Mouse (Mus musculus): ENCODE measurements at regions not wholly inside any gene's neighbourhood (a gene's known extent, or its start where the extent isn't known, plus 50 kb on each side); places are given as distances from the start of the nearest gene placed in this dataset.

DNA sequence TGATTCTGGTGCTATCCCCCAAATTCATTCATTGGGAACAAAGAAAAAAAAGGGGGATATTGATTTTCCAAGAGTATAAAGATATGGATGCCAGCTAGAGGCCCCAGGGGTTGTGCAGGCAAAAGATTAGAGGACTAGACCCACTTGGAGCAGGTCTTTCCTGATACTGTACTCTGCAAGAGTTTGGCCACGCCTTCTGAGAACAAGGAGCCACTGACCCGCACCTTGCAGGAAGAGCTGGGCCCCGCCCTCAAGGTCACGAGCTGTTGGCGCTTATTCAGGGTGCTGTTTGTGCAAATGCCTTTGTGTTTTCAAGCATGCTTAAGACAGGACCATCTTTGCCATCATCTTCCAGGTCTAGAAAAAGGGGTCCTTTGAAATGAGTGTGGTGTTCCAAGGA lies 54.5 kb upstream of the Slc7a1 start:
- intact Hi-C loops (cut with DNase I): loop anchor here (5.0 kb wide), 1 partner anchor 338 kb away; no protein-coding TSS in a partner anchor

GRCm38 (mm10) chr5:148453776-148454175 lies 54.1 kb upstream of the Slc7a1 start:
- intact Hi-C loops (cut with DNase I): loop anchor here (5.0 kb wide), 1 partner anchor 339 kb away; no protein-coding TSS in a partner anchor
- DNase-seq: no peak

More for the DNA sequence above, 54.5 kb upstream of the Slc7a1 start:
- DNase-seq: no peak

- DNase-seq: no peak
- intact Hi-C loops (cut with DNase I): loop anchor here (5.0 kb wide), 1 partner anchor 339 kb away; no protein-coding TSS in a partner anchor
Observed at GRCm38 (mm10) chr5:148452909-148453632, 53.4 kb upstream of the Slc7a1 start.

DNA sequence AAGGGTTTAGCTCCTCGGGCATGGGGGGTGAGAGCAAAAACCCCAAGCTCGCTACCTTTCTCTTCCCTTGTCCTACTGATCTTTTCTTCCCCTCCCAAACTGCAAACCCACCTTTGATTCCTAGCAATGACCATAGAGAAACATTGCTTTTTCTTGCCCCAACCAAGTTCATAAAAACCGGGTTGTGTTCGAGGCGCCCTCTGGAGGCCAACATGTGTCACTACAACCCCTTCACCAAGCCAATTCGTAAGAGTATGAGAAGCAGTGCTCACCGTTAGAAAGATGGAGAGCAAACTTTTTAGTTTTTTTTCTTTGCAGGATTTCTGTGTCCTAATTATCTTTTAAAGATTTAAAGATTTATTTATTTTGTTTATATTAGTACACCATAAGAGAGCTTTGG lies 52.1 kb upstream of the Slc7a1 start:
- intact Hi-C loops (cut with DNase I): loop anchor here (1.0 to 5.0 kb wide), 3 partner anchors 120 to 340 kb away; no protein-coding TSS in a partner anchor
- DNase-seq: peak; percentile 71 to 86

GRCm38 (mm10) chr5:148450924-148451323 lies 51.2 kb upstream of the Slc7a1 start:
- intact Hi-C loops (cut with DNase I): loop anchor here (1.0 to 5.0 kb wide), 3 partner anchors 119 to 341 kb away; no protein-coding TSS in a partner anchor
- peak; percentile 82 to 83 for DNase-seq

Data from heart, postnatal 10 days (tissue).